Mouse (Mus musculus): ENCODE results near the gene Adamtsl5.

Adamtsl5 gene

DNA sequence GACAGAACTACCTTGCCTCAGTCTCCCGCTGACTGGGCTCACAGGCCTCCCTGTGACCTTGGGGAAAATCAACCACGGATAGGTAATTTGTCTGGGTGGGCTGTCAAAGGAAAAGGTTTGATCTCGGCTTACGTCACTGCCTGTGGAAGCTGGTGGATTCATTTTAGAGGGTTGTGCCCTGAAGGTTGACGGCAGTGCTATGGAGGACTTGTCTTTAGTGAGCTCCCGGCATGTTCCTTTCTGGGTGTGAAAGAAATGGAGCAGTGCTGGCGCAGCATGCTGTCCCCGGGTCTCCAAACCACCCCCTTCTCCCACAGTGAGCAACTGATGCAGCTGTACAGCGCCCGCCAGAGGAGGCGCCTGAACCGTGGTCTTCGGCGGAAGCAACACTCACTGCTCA, 54.9 kb downstream of the Adamtsl5 start:
- no peak for DNase-seq

DNA sequence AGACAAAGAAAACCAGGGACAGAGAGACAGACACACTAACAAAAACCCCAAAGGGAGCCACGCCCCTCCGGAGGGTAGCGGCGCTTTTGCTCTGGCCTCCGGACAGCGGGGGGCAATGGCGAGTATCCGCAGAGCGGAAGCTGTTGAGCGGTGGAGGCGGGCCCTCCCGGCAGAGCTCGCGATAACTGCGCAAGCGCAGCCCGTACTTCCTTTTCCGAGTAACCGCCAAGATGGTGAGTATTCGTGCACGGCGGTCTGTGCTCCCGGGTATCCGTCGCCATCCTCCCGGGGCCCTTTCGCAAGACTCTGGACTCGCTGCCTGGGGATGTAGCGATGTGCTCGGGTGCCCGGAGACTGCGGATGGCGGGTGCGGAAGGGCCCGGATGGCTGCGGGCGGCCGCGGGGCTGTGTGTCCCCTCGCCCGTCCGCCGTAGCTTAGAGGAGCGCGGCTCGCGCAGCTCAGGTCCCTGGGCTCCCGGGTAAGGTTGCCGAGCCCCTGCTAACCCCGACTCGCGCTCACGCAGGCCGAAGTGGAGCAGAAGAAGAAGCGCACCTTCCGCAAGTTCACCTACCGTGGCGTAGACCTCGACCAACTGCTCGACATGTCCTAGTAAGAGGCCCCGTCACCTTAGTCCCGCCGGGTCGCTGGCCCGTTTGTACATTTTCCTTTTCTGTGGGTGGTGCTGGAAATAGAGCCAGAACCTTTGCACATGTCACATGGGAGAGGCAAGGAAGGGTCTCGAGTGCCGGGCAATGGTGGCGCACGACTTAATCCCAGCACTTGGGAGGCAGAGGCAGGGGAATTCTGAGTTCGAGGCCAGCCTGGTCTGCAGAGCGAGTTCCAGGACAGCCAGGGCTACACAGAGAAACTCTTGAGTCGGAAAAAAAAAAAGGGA, 55.7 kb downstream of the Adamtsl5 start, which contains the start of gene Rps15:
Gene Rps15, plus strand, starts transcription at position 203 of the 896 bp plus-strand sequence.
- DNase-seq = peak; percentile 95 to 98
